Mouse (Mus musculus): Measurements from ENCODE around the gene Ywhag.
A peak's percentile ranks its signal among the peaks of the same experiment; 100 is the strongest.

Ywhag gene

GRCm38 (mm10) chr5:135887675-135888102 lies 46.7 kb downstream of the Ywhag start, which contains the start of gene Hspb1:
TSS of gene Hspb1 (plus strand) at chr5:135887919.
- peak; percentile 80 for DNase-seq (ENCODE audit: low spot score)

GRCm38 (mm10) chr5:135884641-135885040 lies 49.8 kb downstream of the Ywhag start:
- no peak for DNase-seq (ENCODE audit: low spot score)

- DNase-seq (ENCODE audit: low spot score), result peak; percentile 75
These were observed 54.8 kb downstream of the Ywhag start for GRCm38 (mm10) chr5:135879449-135880158.

GRCm38 (mm10) chr5:135877831-135878231 lies 56.6 kb downstream of the Ywhag start:
- DNase-seq (ENCODE audit: low spot score), result peak; percentile 53

- DNase-seq (ENCODE audit: low spot score), result peak; percentile 51
These were observed 57.2 kb downstream of the Ywhag start for GRCm38 (mm10) chr5:135877180-135877579.

GRCm38 (mm10) chr5:135873753-135874152 lies 60.7 kb downstream of the Ywhag start:
- DNase-seq (ENCODE audit: low spot score), result no peak

GRCm38 (mm10) chr5:135872996-135873395 lies 61.4 kb downstream of the Ywhag start:
- no peak for DNase-seq (ENCODE audit: low spot score)

- DNase-seq (ENCODE audit: low spot score), result no peak
These were observed 63.9 kb downstream of the Ywhag start for GRCm38 (mm10) chr5:135870505-135870904.

- DNase-seq (ENCODE audit: low spot score), result no peak
These were observed 64.6 kb downstream of the Ywhag start for GRCm38 (mm10) chr5:135869661-135870423.

GRCm38 (mm10) chr5:135868653-135869052 lies 65.8 kb downstream of the Ywhag start:
- no peak for DNase-seq (ENCODE audit: low spot score)

- peak; percentile 42 for DNase-seq (ENCODE audit: low spot score)
These were observed 66.5 kb downstream of the Ywhag start for GRCm38 (mm10) chr5:135867637-135868593.

- no peak for DNase-seq (ENCODE audit: low spot score)
These were observed 67.8 kb downstream of the Ywhag start for GRCm38 (mm10) chr5:135866662-135867061.
